Mouse (Mus musculus) hindbrain, embryonic 14.5 days (tissue): ENCODE results near the gene Acot11. TPM values are rescaled to one million over a fixed set of nuclear protein-coding genes. Genes with fewer than 3 reads are reported as not detected.

Experiments
- ATAC-seq: fragments of 200-750 bp; cut with Nextera tagmentation; 2 replicates; pipeline ENCODE4 v1.8.0; 2017; ENCODE audit warnings: moderate number of reproducible peaks, mild to moderate bottlenecking, moderate TSS enrichment, moderate library complexity; ENCODE audit not compliant: low FRiP score
- DNase-seq: peaks from one replicate; pipeline ENCODE4 v3.0.0-alpha.2; 2015; ENCODE audit warnings: low spot score
- H3K27ac ChIP-seq: fragments of 300-500 bp; sonication (generic); 2 replicates; pipeline ENCODE4 v1.5.1; 2014; ENCODE audit warnings: mild to moderate bottlenecking, moderate library complexity
- H3K27me3 ChIP-seq: fragments of 300-500 bp; sonication (generic); 2 replicates; pipeline ENCODE4 v1.6.1; 2014; ENCODE audit warnings: mild to moderate bottlenecking, low read length, mixed read lengths; ENCODE audit not compliant: control insufficient read depth, insufficient read depth
- H3K36me3 ChIP-seq: fragments of 300-500 bp; sonication (generic); replicated peaks from 2 replicates; pipeline ENCODE4 v1.6.1; 2014; ENCODE audit not compliant: control insufficient read depth, insufficient read depth
- H3K4me1 ChIP-seq: fragments of 300-500 bp; sonication (generic); replicated peaks from 2 replicates; pipeline ENCODE4 v1.6.1; 2014; ENCODE audit warnings: antibody characterized with exemption, low read length, mixed read lengths; ENCODE audit not compliant: control insufficient read depth, insufficient read depth
- H3K4me2 ChIP-seq: fragments of 300-500 bp; sonication (generic); replicated peaks from 2 replicates; pipeline ENCODE4 v1.6.1; 2014; ENCODE audit warnings: mild to moderate bottlenecking, moderate library complexity
- H3K4me3 ChIP-seq: fragments of 300-500 bp; sonication (generic); replicated peaks from 2 replicates; pipeline ENCODE4 v1.5.1; 2014; ENCODE audit warnings: mild to moderate bottlenecking, low read length
- H3K9ac ChIP-seq: fragments of 300-500 bp; sonication (generic); 2 replicates; pipeline ENCODE4 v1.6.1; 2014
- H3K9me3 ChIP-seq: fragments of 300-500 bp; sonication (generic); 2 replicates; pipeline ENCODE4 v1.6.1; 2016; ENCODE audit warnings: low read length; ENCODE audit not compliant: control insufficient read depth
- WGBS: fragments of 180-500 bp; shearing (Covaris S2); extraction: QIAGEN DNeasy Blood & Tissue Kit; methylation state at CpG from one replicate; pipeline ENCODE4 v1.1.7; 2014; 5-methylcytosine and 5-hydroxymethylcytosine counted together
- polyA plus RNA-seq: library from polyadenylated mRNA; unstranded; fragments of >200 nt; fragmentation: Nextera tagmentation; extraction: Ambion mirVana; gene quantifications from 2 replicates; pipeline ENCODE4 v1.2.1, GENCODE M21; 2014

The Acot11 gene
- polyA plus RNA-seq, 1 experiment from 2014 or later = 2.0 TPM

- Histone ChIP-seq H3K4me3 (no peak overlapping the region), H3K27me3 (no peaks in the 10 kb centered on the region), H3K4me2 (no peak overlapping the region), H3K4me1 (no peaks in the 10 kb centered on the region), H3K9ac (no peak overlapping the region), H3K27ac (no peak overlapping the region), H3K9me3 (no peaks in the 10 kb centered on the region), H3K36me3 (no peaks in the 10 kb centered on the region)
- no peak for DNase-seq
- no peak for ATAC-seq
- 90% methylated on average over 4 of the region's 4 CpGs for WGBS
Observed at GRCm38 (mm10) chr4:106720631-106721030, 84.2 kb downstream of the Acot11 start.

- Histone ChIP-seq H3K4me3 (no peak overlapping the region), H3K9ac (no peak overlapping the region), H3K27ac (no peak overlapping the region), H3K27me3 (no peaks in the 10 kb centered on the region), H3K9me3 (no peaks in the 10 kb centered on the region), H3K36me3 (no peaks in the 10 kb centered on the region), H3K4me1 (no peaks in the 10 kb centered on the region), H3K4me2 (no peak overlapping the region)
- no peak for DNase-seq
- no peak for ATAC-seq
- 90% methylated on average over 6 of the region's 6 CpGs for WGBS
Observed at GRCm38 (mm10) chr4:106713622-106714021, 91.2 kb downstream of the Acot11 start.

- Histone ChIP-seq H3K4me2 (no peak overlapping the region), H3K9me3 (no peaks in the 10 kb centered on the region), H3K27ac (no peak overlapping the region), H3K27me3 (no peaks in the 10 kb centered on the region), H3K4me3 (no peak overlapping the region), H3K9ac (no peak overlapping the region), H3K4me1 (peaks cover 8% of the 10 kb centered on the region), H3K36me3 (no peaks in the 10 kb centered on the region)
- DNase-seq = peak; percentile 83
- ATAC-seq = no peak
- WGBS = 0% methylated on average over 6 of the region's 8 CpGs
Observed at GRCm38 (mm10) chr4:106708408-106708807, 96.4 kb downstream of the Acot11 start.

GRCm38 (mm10) chr4:106707957-106708356 lies 96.8 kb downstream of the Acot11 start:
- ATAC-seq (no peak), DNase-seq (no peak)
- Histone ChIP-seq H3K9ac (no peak overlapping the region), H3K4me1 (peaks cover 8% of the 10 kb centered on the region), H3K4me2 (no peak overlapping the region), H3K27me3 (no peaks in the 10 kb centered on the region), H3K36me3 (no peaks in the 10 kb centered on the region), H3K27ac (no peak overlapping the region), H3K9me3 (no peaks in the 10 kb centered on the region), H3K4me3 (no peak overlapping the region)
- WGBS = 34% methylated on average over 5 of the region's 5 CpGs

- Histone ChIP-seq H3K4me1 (peaks cover 20% of the 10 kb centered on the region), H3K27ac (peak overlapping the region; percentile 71), H3K36me3 (no peaks in the 10 kb centered on the region), H3K4me2 (no peak overlapping the region), H3K9ac (peak overlapping the region; percentile 25; the same call in 1 of the 2 replicates), H3K4me3 (no peak overlapping the region), H3K9me3 (no peaks in the 10 kb centered on the region), H3K27me3 (no peaks in the 10 kb centered on the region)
- DNase-seq (peak; percentile 48), ATAC-seq (no peak)
- WGBS = 31% methylated on average over 8 of the region's 8 CpGs
Observed at GRCm38 (mm10) chr4:106705096-106705665, 99.6 kb downstream of the Acot11 start.

GRCm38 (mm10) chr4:106704416-106704815 lies 100.4 kb downstream of the Acot11 start:
- no peak overlapping the region for H3K4me3 ChIP-seq
- DNase-seq (peak; percentile 49), ATAC-seq (peak; percentile 53; the same call in 1 of the 2 replicates)
- H3K36me3 ChIP-seq = no peaks in the 10 kb centered on the region
- peaks cover 27% of the 10 kb centered on the region for H3K4me1 ChIP-seq
- WGBS = 40% methylated on average over 11 of the region's 11 CpGs
- H3K9ac ChIP-seq = no peak overlapping the region
- H3K4me2 ChIP-seq = no peak overlapping the region
- H3K9me3 ChIP-seq = no peaks in the 10 kb centered on the region
- no peaks in the 10 kb centered on the region for H3K27me3 ChIP-seq
- H3K27ac ChIP-seq = peak overlapping the region; percentile 71

- Histone ChIP-seq H3K4me1 (peaks cover 27% of the 10 kb centered on the region), H3K4me3 (no peak overlapping the region), H3K27me3 (no peaks in the 10 kb centered on the region), H3K27ac (peak overlapping the region; percentile 71), H3K9ac (no peak overlapping the region), H3K9me3 (no peaks in the 10 kb centered on the region), H3K36me3 (no peaks in the 10 kb centered on the region), H3K4me2 (no peak overlapping the region)
- WGBS = 76% methylated on average over 10 of the region's 10 CpGs
- DNase-seq (no peak), ATAC-seq (no peak)
Observed at GRCm38 (mm10) chr4:106703956-106704355, 100.8 kb downstream of the Acot11 start.

GRCm38 (mm10) chr4:106700798-106701197 lies 104.0 kb downstream of the Acot11 start:
- H3K27ac ChIP-seq = peak overlapping the region; percentile 71
- no peak for ATAC-seq
- H3K4me2 ChIP-seq = peak overlapping the region; percentile 21; the same call in 1 of the 2 replicates
- no peaks in the 10 kb centered on the region for H3K36me3 ChIP-seq
- no peak overlapping the region; the same call in 1 of the 2 replicates for H3K9ac ChIP-seq
- no peaks in the 10 kb centered on the region for H3K27me3 ChIP-seq
- H3K9me3 ChIP-seq = no peaks in the 10 kb centered on the region
- no peak overlapping the region for H3K4me3 ChIP-seq
- H3K4me1 ChIP-seq = peaks cover 27% of the 10 kb centered on the region
- WGBS = 45% methylated on average over 4 of the region's 4 CpGs
- peak; percentile 46 for DNase-seq

GRCm38 (mm10) chr4:106699989-106700388 lies 104.8 kb downstream of the Acot11 start:
- 0 out of 2 replicates have a peak overlapping the region, but pooled peaks have one; percentile 21 for H3K4me2 ChIP-seq
- H3K4me3 ChIP-seq = no peak overlapping the region
- 18% methylated on average over 9 of the region's 9 CpGs for WGBS
- DNase-seq (peak; percentile 32), ATAC-seq (no peak)
- no peak overlapping the region for H3K9ac ChIP-seq
- H3K27ac ChIP-seq = peak overlapping the region; percentile 71
- H3K36me3 ChIP-seq = no peaks in the 10 kb centered on the region
- peaks cover 27% of the 10 kb centered on the region for H3K4me1 ChIP-seq
- no peaks in the 10 kb centered on the region for H3K9me3 ChIP-seq
- H3K27me3 ChIP-seq = no peaks in the 10 kb centered on the region
